Mouse (Mus musculus): ENCODE results near the gene Zfp281. TPM values are rescaled to one million over a fixed set of nuclear protein-coding genes. Genes with fewer than 3 reads are reported as not detected.
A peak's percentile ranks its signal among the peaks of the same experiment; 100 is the strongest.

Zfp281 gene
- polyA plus RNA-seq, 1 experiment = 4.0 TPM

DNA sequence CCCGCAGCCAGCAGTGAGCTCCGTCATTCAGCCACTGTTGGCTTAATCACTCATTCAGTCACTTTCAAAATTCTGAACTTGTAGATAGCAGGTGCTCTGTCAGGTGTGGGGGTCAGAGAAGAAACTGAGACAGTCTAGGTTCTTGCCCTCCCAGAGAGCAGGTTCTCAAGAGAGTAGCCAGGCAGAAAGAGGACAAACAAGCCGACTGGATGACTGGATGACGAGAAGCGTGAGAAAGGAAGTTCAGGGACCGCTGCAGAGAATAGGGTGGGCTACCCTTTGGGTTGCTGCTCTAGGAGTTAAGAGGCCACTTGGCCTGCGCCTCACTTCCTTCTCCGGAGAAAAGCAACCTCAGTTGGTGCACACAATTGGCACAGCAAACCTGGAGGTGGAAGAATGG lies 28.8 kb downstream of the Zfp281 start:
- no peak for TF ChIP-seq TCF12 (IDR thresholded peaks at IDR 0.05; ENCODE audit: insufficient read depth, poor library complexity, severe bottlenecking)
- TF ChIP-seq POLR2AphosphoS2 (IDR thresholded peaks at IDR 0.05; ENCODE audit: insufficient read length, low read depth) = no peak
- TF ChIP-seq MAX (IDR thresholded peaks at IDR 0.05; ENCODE audit: low read depth) = no peak
- no peak for TF ChIP-seq REST (IDR thresholded peaks at IDR 0.05; ENCODE audit: insufficient read depth, insufficient read length)
- H3K36me3 ChIP-seq (ENCODE audit: control insufficient read depth, insufficient read depth) = no peaks in the 10 kb centered on the region
- no peaks in the 10 kb centered on the region for H3K27me3 ChIP-seq (ENCODE audit: control insufficient read depth, insufficient read depth, insufficient read length)
- no peak overlapping the region for H3K4me2 ChIP-seq (ENCODE audit: low read depth)
- no peak overlapping the region for H3ac ChIP-seq (ENCODE audit: control insufficient read depth, insufficient read length)
- no peaks in the 10 kb centered on the region for H3K79me2 ChIP-seq (ENCODE audit: control insufficient read depth, insufficient read depth)
- H3K4me3 ChIP-seq = no peak overlapping the region

DNA sequence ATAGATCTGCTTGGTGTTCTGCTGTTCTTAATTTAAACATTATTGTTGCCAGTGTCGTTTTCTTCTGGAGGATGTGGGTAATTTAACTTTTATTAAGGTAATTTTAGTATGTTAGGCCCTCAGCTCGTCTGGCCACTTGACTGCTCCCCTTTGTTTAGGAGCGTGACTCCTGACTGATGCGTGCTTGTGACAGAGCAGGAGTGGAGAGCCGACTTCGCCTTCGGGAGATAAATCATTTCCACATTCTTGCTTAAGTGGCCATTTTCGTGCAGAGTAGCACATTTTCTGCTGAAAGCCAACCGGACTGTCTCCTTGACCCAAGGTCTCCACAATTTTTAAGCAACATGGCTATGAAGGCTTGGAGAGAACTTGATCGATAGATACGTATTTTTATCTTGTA lies 29.7 kb downstream of the Zfp281 start:
- Histone ChIP-seq H3K36me3 (ENCODE audit: control insufficient read depth, insufficient read depth) (no peaks in the 10 kb centered on the region), H3ac (ENCODE audit: control insufficient read depth, insufficient read length) (no peak overlapping the region), H3K4me2 (ENCODE audit: low read depth) (no peak overlapping the region), H3K79me2 (ENCODE audit: control insufficient read depth, insufficient read depth) (no peaks in the 10 kb centered on the region), H3K27me3 (ENCODE audit: control insufficient read depth, insufficient read depth, insufficient read length) (no peaks in the 10 kb centered on the region), H3K4me3 (no peak overlapping the region)
- TF ChIP-seq CEBPB (IDR thresholded peaks at IDR 0.05; ENCODE audit: insufficient read depth, poor library complexity, severe bottlenecking) (no peak), MYOG (IDR thresholded peaks at IDR 0.05; ENCODE audit: control insufficient read depth in 1 of 3, insufficient read depth in 1 of 3, insufficient read length in 2 of 3, low read depth in 2 of 3) (no peak), TCF3 (IDR thresholded peaks at IDR 0.05; ENCODE audit: insufficient read length, low read depth) (no peak), MYOD1 (IDR thresholded peaks at IDR 0.05; ENCODE audit: control insufficient read depth in 1 of 3, insufficient read length in 2 of 3, low read depth in 2 of 3) (no peak), USF1 (IDR thresholded peaks at IDR 0.05; ENCODE audit: low read depth) (no peak), POLR2AphosphoS2 (IDR thresholded peaks at IDR 0.05; ENCODE audit: insufficient read length, low read depth) (no peak)

DNA sequence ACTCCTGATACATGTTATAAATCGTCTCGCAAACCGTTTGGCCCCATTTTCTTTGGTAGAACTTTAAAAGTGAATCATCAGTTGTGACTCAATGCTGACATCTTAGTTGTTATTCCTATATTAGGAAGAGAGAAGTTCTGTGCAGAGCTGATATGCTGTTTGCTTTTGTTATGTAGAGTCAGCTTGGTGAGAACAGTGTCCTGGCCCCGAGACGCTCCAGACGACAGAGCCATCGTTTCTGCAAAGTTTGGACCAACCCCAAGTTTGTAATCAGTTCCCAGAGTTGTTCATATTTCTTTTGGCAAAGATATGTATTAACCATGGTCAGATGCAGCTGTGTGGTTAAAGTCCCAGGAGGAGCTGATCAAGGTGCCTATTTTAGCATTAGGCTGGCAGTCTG lies 31.9 kb downstream of the Zfp281 start:
- H3K27me3 ChIP-seq (ENCODE audit: control insufficient read depth, insufficient read depth, insufficient read length) = no peaks in the 10 kb centered on the region
- no peak overlapping the region for H3K4me3 ChIP-seq
- no peaks in the 10 kb centered on the region for H3K79me2 ChIP-seq (ENCODE audit: control insufficient read depth, insufficient read depth)
- no peaks in the 10 kb centered on the region for H3K36me3 ChIP-seq (ENCODE audit: control insufficient read depth, insufficient read depth)
- no peak overlapping the region for H3ac ChIP-seq (ENCODE audit: control insufficient read depth, insufficient read length)
- TF ChIP-seq USF1 (IDR thresholded peaks at IDR 0.05; ENCODE audit: low read depth) (no peak), REST (IDR thresholded peaks at IDR 0.05; ENCODE audit: insufficient read depth, insufficient read length) (no peak), E2F4 (IDR thresholded peaks at IDR 0.05; ENCODE audit: insufficient read depth) (no peak), MYOG (IDR thresholded peaks at IDR 0.05; ENCODE audit: control insufficient read depth in 1 of 3, insufficient read depth in 1 of 3, insufficient read length in 2 of 3, low read depth in 2 of 3) (no peak), CEBPB (IDR thresholded peaks at IDR 0.05; ENCODE audit: insufficient read depth, poor library complexity, severe bottlenecking) (no peak), SRF (IDR thresholded peaks at IDR 0.05; ENCODE audit: control insufficient read depth, insufficient read length, low read depth) (no peak), TCF12 (IDR thresholded peaks at IDR 0.05; ENCODE audit: insufficient read depth, poor library complexity, severe bottlenecking) (no peak)
- peak overlapping the region; percentile 62 for H3K4me2 ChIP-seq (ENCODE audit: low read depth)

DNA sequence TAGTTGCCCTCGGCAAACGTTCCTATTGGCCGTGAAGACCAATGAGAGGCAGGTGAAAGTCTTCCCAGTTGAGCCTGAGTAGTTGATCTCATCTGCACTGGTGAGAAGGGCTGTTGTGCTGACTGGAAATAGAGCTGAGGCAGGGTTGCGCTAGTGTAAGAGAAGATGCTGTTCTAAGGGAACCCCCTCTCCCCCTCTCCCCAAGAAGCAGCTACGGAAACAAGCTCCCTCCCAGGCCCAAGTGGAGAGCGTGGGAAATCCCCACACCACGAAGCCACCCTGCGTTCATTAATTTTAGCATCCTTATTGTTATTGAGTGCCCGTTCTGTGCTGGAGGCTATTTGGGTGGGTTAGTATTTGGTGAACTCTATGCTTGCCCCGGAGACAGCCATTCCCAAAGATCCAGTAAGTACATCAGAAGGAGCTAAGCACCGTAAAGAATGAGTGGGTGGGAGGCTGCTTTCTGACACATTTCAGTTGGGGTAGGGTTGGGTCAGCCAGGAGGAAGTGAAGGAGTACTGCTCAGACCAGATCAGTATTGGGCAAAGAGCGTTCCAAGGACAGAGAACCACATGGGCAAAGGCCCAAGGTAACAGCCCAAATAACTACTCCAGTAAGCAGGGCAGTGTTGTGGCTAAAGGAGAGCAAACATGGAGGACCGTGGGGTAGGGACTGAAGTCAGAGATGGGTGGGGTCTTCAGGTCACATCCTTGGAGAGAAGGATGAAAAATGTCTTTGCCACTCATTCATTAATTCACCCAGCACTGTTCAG lies 33.9 kb downstream of the Zfp281 start:
- no peaks in the 10 kb centered on the region for H3K36me3 ChIP-seq (ENCODE audit: control insufficient read depth, insufficient read depth)
- no peak overlapping the region for H3K4me2 ChIP-seq (ENCODE audit: low read depth)
- TF ChIP-seq E2F4 (IDR thresholded peaks at IDR 0.05; ENCODE audit: insufficient read depth) = no peak
- TF ChIP-seq POLR2AphosphoS2 (IDR thresholded peaks at IDR 0.05; ENCODE audit: insufficient read length, low read depth) = no peak
- no peak for TF ChIP-seq MAX (IDR thresholded peaks at IDR 0.05; ENCODE audit: low read depth)
- TF ChIP-seq REST (IDR thresholded peaks at IDR 0.05; ENCODE audit: insufficient read depth, insufficient read length) = no peak
- no peak for TF ChIP-seq CEBPB (IDR thresholded peaks at IDR 0.05; ENCODE audit: insufficient read depth, poor library complexity, severe bottlenecking)
- no peak for TF ChIP-seq TCF12 (IDR thresholded peaks at IDR 0.05; ENCODE audit: insufficient read depth, poor library complexity, severe bottlenecking)
- TF ChIP-seq POLR2A (IDR thresholded peaks at IDR 0.05; ENCODE audit: insufficient read length, low read depth) = no peak
- TF ChIP-seq TCF3 (IDR thresholded peaks at IDR 0.05; ENCODE audit: insufficient read length, low read depth) = no peak
- no peak for TF ChIP-seq MYOD1 (IDR thresholded peaks at IDR 0.05; ENCODE audit: control insufficient read depth in 1 of 3, insufficient read length in 2 of 3, low read depth in 2 of 3)
- TF ChIP-seq MYOG (IDR thresholded peaks at IDR 0.05; ENCODE audit: control insufficient read depth in 1 of 3, insufficient read depth in 1 of 3, insufficient read length in 2 of 3, low read depth in 2 of 3) = no peak
- no peak for TF ChIP-seq SRF (IDR thresholded peaks at IDR 0.05; ENCODE audit: control insufficient read depth, insufficient read length, low read depth)
- no peak for TF ChIP-seq USF1 (IDR thresholded peaks at IDR 0.05; ENCODE audit: low read depth)
- no peaks in the 10 kb centered on the region for H3K79me2 ChIP-seq (ENCODE audit: control insufficient read depth, insufficient read depth)
- no peaks in the 10 kb centered on the region for H3K27me3 ChIP-seq (ENCODE audit: control insufficient read depth, insufficient read depth, insufficient read length)
- H3ac ChIP-seq (ENCODE audit: control insufficient read depth, insufficient read length) = no peak overlapping the region
- no peak overlapping the region for H3K4me3 ChIP-seq

DNA sequence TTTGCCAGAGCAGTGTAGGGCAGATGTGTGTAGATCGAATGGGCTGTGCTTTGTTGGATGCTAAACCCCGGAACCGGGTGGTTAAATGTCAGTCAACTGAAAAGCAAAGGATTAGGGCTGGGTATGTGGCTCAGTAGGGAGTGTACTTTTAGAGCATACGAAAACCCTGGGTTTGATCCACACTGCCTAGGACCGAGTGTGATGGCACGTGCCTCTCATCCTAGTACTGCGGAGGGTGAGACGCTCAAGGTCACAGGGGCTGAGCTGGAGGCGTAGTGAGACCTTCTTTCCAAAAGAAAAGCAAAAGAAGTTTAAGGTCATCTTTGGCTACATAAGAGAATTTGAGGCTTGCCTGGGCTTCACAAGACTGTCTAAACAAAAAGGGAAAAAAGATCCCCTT lies 34.6 kb downstream of the Zfp281 start:
- Histone ChIP-seq H3K36me3 (ENCODE audit: control insufficient read depth, insufficient read depth) (no peaks in the 10 kb centered on the region), H3K4me3 (no peak overlapping the region), H3ac (ENCODE audit: control insufficient read depth, insufficient read length) (no peak overlapping the region), H3K4me2 (ENCODE audit: low read depth) (no peak overlapping the region), H3K79me2 (ENCODE audit: control insufficient read depth, insufficient read depth) (no peaks in the 10 kb centered on the region), H3K27me3 (ENCODE audit: control insufficient read depth, insufficient read depth, insufficient read length) (no peaks in the 10 kb centered on the region)
- TF ChIP-seq SRF (IDR thresholded peaks at IDR 0.05; ENCODE audit: control insufficient read depth, insufficient read length, low read depth) (no peak), MYOG (IDR thresholded peaks at IDR 0.05; ENCODE audit: control insufficient read depth in 1 of 3, insufficient read depth in 1 of 3, insufficient read length in 2 of 3, low read depth in 2 of 3) (no peak), USF1 (IDR thresholded peaks at IDR 0.05; ENCODE audit: low read depth) (no peak), TCF12 (IDR thresholded peaks at IDR 0.05; ENCODE audit: insufficient read depth, poor library complexity, severe bottlenecking) (no peak), MAX (IDR thresholded peaks at IDR 0.05; ENCODE audit: low read depth) (no peak), CEBPB (IDR thresholded peaks at IDR 0.05; ENCODE audit: insufficient read depth, poor library complexity, severe bottlenecking) (no peak), REST (IDR thresholded peaks at IDR 0.05; ENCODE audit: insufficient read depth, insufficient read length) (no peak), E2F4 (IDR thresholded peaks at IDR 0.05; ENCODE audit: insufficient read depth) (no peak), TCF3 (IDR thresholded peaks at IDR 0.05; ENCODE audit: insufficient read length, low read depth) (no peak), POLR2A (IDR thresholded peaks at IDR 0.05; ENCODE audit: insufficient read length, low read depth) (no peak), MYOD1 (IDR thresholded peaks at IDR 0.05; ENCODE audit: control insufficient read depth in 1 of 3, insufficient read length in 2 of 3, low read depth in 2 of 3) (no peak), POLR2AphosphoS2 (IDR thresholded peaks at IDR 0.05; ENCODE audit: insufficient read length, low read depth) (no peak)

Measured in myocyte (in vitro differentiated cells).